Mouse (Mus musculus): ENCODE data around the gene Btbd35f15.
"Not testable (repeated sequence)": the region's sequence is repeated elsewhere in the genome, so short reads cannot be mapped to it uniquely, and the experiment has no call there.

Btbd35f15 gene

GRCm38 (mm10) chrX:33577214-33577613 is at the start of gene Btbd35f15:
Btbd35f15 (minus strand) TSS chrX:33577314.
- DNase-seq (ENCODE audit: extremely low read depth, low read depth, low spot score): not testable (repeated sequence)
